Mouse (Mus musculus): ENCODE measurements at regions not wholly inside any gene's neighbourhood (a gene's known extent, or its start where the extent isn't known, plus 50 kb on each side); places are given as distances from the start of the nearest gene placed in this dataset.

DNA sequence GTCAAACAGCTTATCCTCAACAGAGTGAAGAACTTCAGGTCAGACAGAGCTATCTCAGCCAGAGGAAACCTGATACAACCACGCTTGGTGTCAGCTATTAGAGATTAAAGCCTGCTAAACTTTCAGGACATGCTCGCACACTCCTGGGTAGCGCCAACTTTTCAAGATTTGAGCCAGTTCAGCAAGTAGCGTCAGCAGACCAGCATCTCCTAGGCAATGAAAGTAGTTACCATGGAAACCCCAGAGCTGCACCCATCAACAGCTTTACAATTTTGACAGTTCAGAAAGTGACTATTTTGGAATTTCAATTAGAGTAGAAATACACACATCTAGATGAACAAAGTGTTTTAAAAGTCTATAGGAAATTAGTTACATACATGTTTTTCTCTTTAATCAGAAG is 154.8 kb downstream of the Cd83 start:
- TF ChIP-seq CTCF (IDR thresholded peaks at IDR 0.05; ENCODE audit: low read depth) (no peak), EP300 (optimal IDR thresholded peaks at IDR 0.05) (no peak)

Measured in stomach, postnatal 0 days (tissue).